Mouse (Mus musculus) hematopoietic stem cell, adult 5-6 weeks (primary cell): Measurements from ENCODE around the gene Anxa6. TPM values are rescaled to one million over a fixed set of nuclear protein-coding genes. Genes with fewer than 3 reads are reported as not detected.
A peak's percentile ranks its signal among the peaks of the same experiment; 100 is the strongest.
"Not testable (repeated sequence)": the region's sequence is repeated elsewhere in the genome, so short reads cannot be mapped to it uniquely, and the experiment has no call there.

Experiments
- ATAC-seq, 2 experiments: fragments of 125-278 bp in 1 of 2; replicated peaks in 1 of 2; 2 replicates each; pipeline ENCODE4 v1.8.0; 2016 to 2017; ENCODE audit warnings: inconsistent platforms in 2 of 2, mild to moderate bottlenecking in 2 of 2, moderate number of reproducible peaks in 2 of 2, low read depth in 1 of 2, moderate TSS enrichment in 1 of 2; ENCODE audit not compliant: low FRiP score in 2 of 2, poor library complexity in 2 of 2, severe bottlenecking in 2 of 2, insufficient read depth in 1 of 2, low TSS enrichment in 1 of 2
- total RNA-seq: library from RNA; stranded (forward); fragments of 172-1452, 232-1000 nt; gene quantifications from 2 replicates; pipeline ENCODE4 v1.2.3, GENCODE M21; 2017

Anxa6 gene
- total RNA-seq, 1 experiment from 2014 or later, result 62.0 TPM

- ATAC-seq, result no peak
These were observed 56.9 kb downstream of the Anxa6 start for GRCm38 (mm10) chr11:54976351-54976750.

- ATAC-seq, result peak; percentile 36 to 63
These were observed 57.5 kb downstream of the Anxa6 start for GRCm38 (mm10) chr11:54975756-54976155.

GRCm38 (mm10) chr11:54975340-54975739 is 57.9 kb downstream of the Anxa6 start:
- ATAC-seq, result peak; percentile 27 to 33; a peak in 2 of 4 replicates

- no peak for ATAC-seq
These were observed 58.6 kb downstream of the Anxa6 start for GRCm38 (mm10) chr11:54974639-54975038.

GRCm38 (mm10) chr11:54973481-54974212 is 59.6 kb downstream of the Anxa6 start:
- ATAC-seq, result peak; percentile 55 to 72

- no peak for ATAC-seq
These were observed 60.5 kb downstream of the Anxa6 start for GRCm38 (mm10) chr11:54972789-54973188.

- peak; percentile 46 to 58; a peak in 3 of 4 replicates for ATAC-seq
These were observed 61.1 kb downstream of the Anxa6 start for GRCm38 (mm10) chr11:54972049-54972723.

- no peak for ATAC-seq
These were observed 61.7 kb downstream of the Anxa6 start for GRCm38 (mm10) chr11:54971365-54972048.

GRCm38 (mm10) chr11:54965234-54965633 is 68.0 kb downstream of the Anxa6 start:
- ATAC-seq, result no peak

GRCm38 (mm10) chr11:54962810-54963209 is 70.4 kb downstream of the Anxa6 start, which contains the start of gene Tnip1:
Gene Tnip1, minus strand, starts transcription at chr11:54962917.
- peak; percentile 65 to 85 for ATAC-seq

- ATAC-seq, result no peak
These were observed 71.3 kb downstream of the Anxa6 start for GRCm38 (mm10) chr11:54961921-54962320.

- 0 out of 4 replicates have a peak, but pooled peaks of 1 of the 2 experiments have one; percentile 13 for ATAC-seq
These were observed 71.9 kb downstream of the Anxa6 start for GRCm38 (mm10) chr11:54961164-54961850.

GRCm38 (mm10) chr11:54960251-54960650 is 73.0 kb downstream of the Anxa6 start:
- ATAC-seq, result no peak

- no peak for ATAC-seq
These were observed 74.6 kb downstream of the Anxa6 start for GRCm38 (mm10) chr11:54958571-54959073.

GRCm38 (mm10) chr11:54957708-54958107 is 75.5 kb downstream of the Anxa6 start:
- ATAC-seq, result not testable (repeated sequence)

- ATAC-seq, result no peak
These were observed 76.3 kb downstream of the Anxa6 start for GRCm38 (mm10) chr11:54956912-54957311.

- peak; percentile 93 to 96 for ATAC-seq
These were observed 77.3 kb downstream of the Anxa6 start for GRCm38 (mm10) chr11:54955735-54956480.
